Mouse (Mus musculus) liver, adult 2 months (tissue): ENCODE data around the gene Cep295nl.

Experiments used
- CTCF ChIP-seq: fragments of 200-500 bp; IDR thresholded peaks from 2 replicates; pipeline ENCODE4 v1.5.1; 2011; ENCODE audit warnings: low read depth, low read length, control low read depth
- POLR2A ChIP-seq: fragments of 200-500 bp; IDR thresholded peaks from 2 replicates; pipeline ENCODE4 v1.6.1; 2011; ENCODE audit warnings: low read length, control low read depth; ENCODE audit not compliant: insufficient read depth; ENCODE audit errors: extremely low read depth

DNA sequence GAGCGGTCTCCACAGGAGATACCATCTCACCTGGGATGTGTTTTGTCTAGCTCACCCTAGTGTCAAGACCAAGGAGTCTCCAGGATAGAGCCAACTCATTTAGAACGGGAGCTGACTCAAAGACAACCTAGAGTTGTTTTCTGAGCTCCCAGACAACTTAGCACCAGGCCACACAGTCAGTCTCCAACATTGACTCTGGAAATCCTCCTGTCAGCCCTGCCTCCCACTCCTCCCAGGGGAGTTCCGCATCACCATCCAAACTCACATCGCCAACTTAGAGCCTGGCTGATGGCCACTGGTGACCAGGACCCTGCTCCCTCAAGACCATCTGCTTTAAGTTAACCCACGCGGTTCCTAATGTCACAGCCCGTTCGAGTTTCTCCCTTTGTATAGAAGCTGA, 33.2 kb upstream of the Cep295nl start:
- TF ChIP-seq CTCF (no peak), POLR2A (no peak)
